Mouse (Mus musculus): ENCODE measurements at regions not wholly inside any gene's neighbourhood (a gene's known extent, or its start where the extent isn't known, plus 50 kb on each side); places are given as distances from the start of the nearest gene placed in this dataset.

DNA sequence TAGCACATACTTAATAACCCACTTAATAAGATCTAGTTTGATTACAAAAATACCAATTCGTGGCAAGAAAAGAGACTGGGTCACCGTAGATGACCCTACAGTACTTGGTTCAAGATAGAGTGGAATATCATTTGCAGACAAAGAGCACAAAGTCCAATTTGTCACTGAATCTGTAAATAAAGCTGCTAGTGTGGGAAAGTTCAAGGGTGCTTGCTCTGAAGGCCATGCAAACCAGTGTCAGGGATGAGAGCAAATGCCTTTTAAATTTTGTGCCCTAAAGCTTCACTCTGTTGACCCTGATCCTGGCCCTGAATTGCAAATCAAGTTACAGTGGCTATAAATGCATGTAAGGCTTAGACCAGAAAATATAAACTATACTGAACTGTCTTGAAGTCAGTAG lies 113.1 kb downstream of the Cd55b start:
- H3K4me1 ChIP-seq, result no peaks in the 10 kb centered on the region
- no peaks in the 10 kb centered on the region for H3K27me3 ChIP-seq
- no peak for ATAC-seq (replicated peaks)
- H3K4me2 ChIP-seq (replicated peaks), result no peak overlapping the region
- no peaks in the 10 kb centered on the region for H3K9me3 ChIP-seq
- H3K27ac ChIP-seq (replicated peaks), result no peak overlapping the region
- WGBS, result 69% methylated on average over 2 of the region's 2 CpGs
- H3K9ac ChIP-seq (replicated peaks), result no peak overlapping the region
- H3K36me3 ChIP-seq, result no peaks in the 10 kb centered on the region
- H3K4me3 ChIP-seq, result no peak overlapping the region

GRCm38 (mm10) chr1:130301828-130302386 lies 120.9 kb downstream of the Cd55b start:
- H3K4me3 ChIP-seq, result no peak overlapping the region
- H3K9me3 ChIP-seq, result no peaks in the 10 kb centered on the region
- H3K4me1 ChIP-seq, result peaks cover 17% of the 10 kb centered on the region
- no peak overlapping the region for H3K9ac ChIP-seq (replicated peaks)
- H3K36me3 ChIP-seq, result no peaks in the 10 kb centered on the region
- no peak overlapping the region for H3K27ac ChIP-seq (replicated peaks)
- WGBS, result 22% methylated on average over 11 of the region's 11 CpGs
- no peaks in the 10 kb centered on the region for H3K27me3 ChIP-seq
- H3K4me2 ChIP-seq (replicated peaks), result peak overlapping the region; percentile 23; the same call in 1 of the 2 replicates
- ATAC-seq (replicated peaks), result peak; percentile 76

DNA sequence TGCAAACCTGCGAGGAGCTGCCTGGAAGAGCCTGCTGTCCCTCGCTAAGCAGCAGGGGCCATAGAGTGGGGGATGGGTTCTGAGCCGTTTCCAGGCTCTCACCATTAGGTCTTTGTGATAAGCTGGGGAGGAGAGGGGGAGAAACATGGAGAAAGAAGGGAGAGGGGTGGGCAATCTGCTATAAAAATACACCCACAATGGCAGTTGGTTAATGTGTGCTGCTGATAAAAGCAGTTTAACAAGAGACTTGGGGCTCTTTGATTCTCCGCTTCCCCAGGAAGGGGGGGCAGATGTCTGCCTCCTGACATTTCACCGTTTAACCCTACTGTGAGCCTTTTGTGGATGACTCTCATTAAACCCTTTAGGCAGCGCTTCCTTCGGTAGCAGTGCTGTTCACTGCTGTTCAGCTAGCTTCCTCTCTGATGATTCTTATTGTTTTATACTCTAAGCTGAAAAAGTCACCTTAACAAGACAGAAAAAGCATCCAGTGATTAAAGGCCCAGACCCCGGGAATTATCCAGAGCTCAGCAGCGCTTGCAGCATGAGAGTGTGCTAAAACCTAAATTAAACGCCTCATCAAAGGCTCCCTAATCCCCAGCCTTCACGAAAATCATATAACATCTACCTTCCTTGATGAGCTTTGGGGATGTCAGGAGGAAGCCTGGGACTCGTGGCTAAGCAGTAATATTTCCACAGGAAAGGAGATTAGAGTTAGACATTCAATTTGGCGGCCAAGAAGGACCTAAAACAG lies 122.6 kb downstream of the Cd55b start:
- H3K4me1 ChIP-seq, result peaks cover 17% of the 10 kb centered on the region
- H3K27ac ChIP-seq (replicated peaks), result peak overlapping the region; percentile 35; the same call in 1 of the 2 replicates
- H3K4me2 ChIP-seq (replicated peaks), result peak overlapping the region; percentile 42
- H3K27me3 ChIP-seq, result no peaks in the 10 kb centered on the region
- WGBS, result 4% methylated on average over 13 of the region's 13 CpGs
- H3K9ac ChIP-seq (replicated peaks), result peak overlapping the region; percentile 24; the same call in 1 of the 2 replicates
- no peaks in the 10 kb centered on the region for H3K36me3 ChIP-seq
- H3K9me3 ChIP-seq, result no peaks in the 10 kb centered on the region
- H3K4me3 ChIP-seq, result peak overlapping the region; percentile 23
- peak; percentile 89 for ATAC-seq (replicated peaks)

- WGBS, result 11% methylated on average over 4 of the region's 4 CpGs
- Histone ChIP-seq H3K9ac (replicated peaks) (0 out of 2 replicates have a peak overlapping the region, but pooled peaks have one; percentile 24), H3K27ac (replicated peaks) (no peak overlapping the region), H3K36me3 (no peaks in the 10 kb centered on the region), H3K4me3 (no peak overlapping the region), H3K9me3 (no peaks in the 10 kb centered on the region), H3K4me2 (replicated peaks) (peak overlapping the region; percentile 42), H3K4me1 (peaks cover 17% of the 10 kb centered on the region), H3K27me3 (no peaks in the 10 kb centered on the region)
- ATAC-seq (replicated peaks), result no peak
Measured at GRCm38 (mm10) chr1:130299641-130300040, 123.2 kb downstream of the Cd55b start.

GRCm38 (mm10) chr1:130299069-130299468 lies 123.7 kb downstream of the Cd55b start:
- Histone ChIP-seq H3K4me2 (replicated peaks) (no peak overlapping the region), H3K9me3 (no peaks in the 10 kb centered on the region), H3K27me3 (no peaks in the 10 kb centered on the region), H3K36me3 (no peaks in the 10 kb centered on the region), H3K4me1 (peaks cover 17% of the 10 kb centered on the region), H3K27ac (replicated peaks) (no peak overlapping the region), H3K4me3 (no peak overlapping the region), H3K9ac (replicated peaks) (no peak overlapping the region)
- no peak for ATAC-seq (replicated peaks)
- WGBS, result 57% methylated on average over 3 of the region's 3 CpGs

DNA sequence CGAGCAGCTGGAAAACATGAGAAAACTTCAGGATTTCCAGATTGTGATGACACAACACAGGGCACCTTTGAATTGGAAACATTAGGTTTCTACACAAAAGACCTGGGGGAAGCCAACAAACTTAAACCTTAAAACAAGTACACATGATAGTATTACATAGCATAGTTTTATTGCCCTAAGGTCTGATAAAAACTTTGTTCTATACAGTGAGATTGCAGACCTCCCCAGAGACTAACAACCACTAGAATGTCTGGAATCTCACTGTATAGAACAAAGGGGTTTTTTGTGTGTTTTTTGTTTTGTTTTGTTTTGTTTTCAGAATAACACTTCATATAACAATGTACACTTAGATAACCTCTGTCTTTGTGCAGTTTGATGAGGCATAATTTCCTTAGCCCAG lies 124.2 kb downstream of the Cd55b start:
- no peak overlapping the region for H3K9ac ChIP-seq (replicated peaks)
- H3K4me2 ChIP-seq (replicated peaks), result no peak overlapping the region
- H3K36me3 ChIP-seq, result no peaks in the 10 kb centered on the region
- H3K9me3 ChIP-seq, result no peaks in the 10 kb centered on the region
- no peaks in the 10 kb centered on the region for H3K27me3 ChIP-seq
- no peak for ATAC-seq (replicated peaks)
- H3K4me1 ChIP-seq, result peaks cover 17% of the 10 kb centered on the region
- no peak overlapping the region for H3K27ac ChIP-seq (replicated peaks)
- WGBS, result 91% methylated on average over 1 of the region's 1 CpGs
- no peak overlapping the region for H3K4me3 ChIP-seq

DNA sequence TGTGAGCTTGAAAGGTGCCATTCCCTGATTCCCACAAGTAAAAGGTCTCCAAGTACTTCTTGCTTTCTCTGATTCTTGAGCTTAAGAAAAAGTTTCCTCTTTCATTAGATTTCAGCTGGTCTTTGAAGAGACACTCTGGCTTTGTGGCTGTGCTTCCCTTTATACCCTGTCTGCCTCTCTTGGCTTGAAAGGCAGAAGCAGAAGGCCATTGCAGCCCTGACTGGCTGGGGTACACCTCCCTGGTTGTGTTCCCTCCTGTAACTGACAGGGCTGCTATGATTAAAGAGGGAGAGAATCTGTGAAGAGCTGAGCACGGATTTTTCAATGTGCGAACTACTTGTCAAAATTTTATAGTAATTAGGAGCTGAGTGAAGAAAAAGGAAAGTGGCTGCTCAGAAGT lies 125.3 kb downstream of the Cd55b start:
- H3K4me1 ChIP-seq, result peaks cover 17% of the 10 kb centered on the region
- ATAC-seq (replicated peaks), result no peak

DNA sequence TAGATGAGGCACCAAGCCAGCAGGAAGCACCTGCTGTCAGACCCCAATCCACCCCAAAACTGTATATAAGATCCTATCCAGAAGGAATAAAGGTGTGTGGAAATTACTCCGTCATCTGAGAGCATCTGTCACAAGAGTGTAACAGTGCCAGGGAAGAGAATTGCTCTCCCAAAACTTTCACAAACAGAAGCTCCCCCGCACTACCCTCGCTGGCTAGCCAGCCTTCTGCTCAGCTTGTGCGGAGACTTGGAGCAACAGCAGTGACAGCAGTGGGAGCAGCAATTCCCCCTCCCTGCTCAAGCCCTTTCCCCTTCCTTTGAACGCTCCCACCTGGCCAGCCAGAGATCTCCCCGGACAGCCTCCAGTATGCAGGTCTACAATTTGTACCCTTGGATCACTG lies 136.9 kb downstream of the Cd55b start:
- no peaks in the 10 kb centered on the region for H3K27me3 ChIP-seq
- no peak overlapping the region for H3K4me3 ChIP-seq
- H3K4me2 ChIP-seq (replicated peaks), result no peak overlapping the region
- H3K4me1 ChIP-seq, result no peaks in the 10 kb centered on the region
- no peak overlapping the region for H3K27ac ChIP-seq (replicated peaks)
- H3K36me3 ChIP-seq, result no peaks in the 10 kb centered on the region
- H3K9me3 ChIP-seq, result no peaks in the 10 kb centered on the region
- H3K9ac ChIP-seq (replicated peaks), result no peak overlapping the region
- no peak for ATAC-seq (replicated peaks)
- WGBS, result 79% methylated on average over 6 of the region's 6 CpGs

More for the DNA sequence above, 125.3 kb downstream of the Cd55b start:
- Histone ChIP-seq H3K9ac (replicated peaks) (no peak overlapping the region), H3K36me3 (no peaks in the 10 kb centered on the region), H3K27me3 (no peaks in the 10 kb centered on the region), H3K4me3 (no peak overlapping the region), H3K9me3 (no peaks in the 10 kb centered on the region), H3K27ac (replicated peaks) (no peak overlapping the region), H3K4me2 (replicated peaks) (no peak overlapping the region)
- WGBS, result 29% methylated on average over 2 of the region's 2 CpGs

DNA sequence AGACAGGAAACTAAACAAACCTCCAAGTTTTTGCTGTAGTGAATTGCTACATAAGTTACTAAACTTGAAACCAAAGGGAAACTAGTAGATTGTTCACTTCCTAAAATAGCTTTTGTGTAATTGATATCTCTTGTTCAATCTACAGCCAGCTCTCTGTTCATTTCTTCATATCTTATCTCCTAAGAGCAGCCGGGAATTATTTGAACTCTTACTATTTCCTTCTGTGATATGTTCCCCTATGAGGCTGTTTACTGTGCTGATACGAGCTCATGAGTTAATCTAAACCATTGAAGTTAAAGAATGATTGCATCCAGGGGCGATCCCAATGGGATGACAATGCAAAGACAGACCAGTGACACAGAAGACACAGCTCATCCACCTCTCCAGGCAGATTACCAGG lies 140.7 kb downstream of the Cd55b start:
- WGBS, result 81% methylated on average over 3 of the region's 3 CpGs
- Histone ChIP-seq H3K9me3 (no peaks in the 10 kb centered on the region), H3K27ac (replicated peaks) (no peak overlapping the region), H3K4me3 (no peak overlapping the region), H3K36me3 (no peaks in the 10 kb centered on the region), H3K27me3 (no peaks in the 10 kb centered on the region), H3K4me2 (replicated peaks) (no peak overlapping the region), H3K4me1 (no peaks in the 10 kb centered on the region), H3K9ac (replicated peaks) (no peak overlapping the region)
- no peak for ATAC-seq (replicated peaks)

DNA sequence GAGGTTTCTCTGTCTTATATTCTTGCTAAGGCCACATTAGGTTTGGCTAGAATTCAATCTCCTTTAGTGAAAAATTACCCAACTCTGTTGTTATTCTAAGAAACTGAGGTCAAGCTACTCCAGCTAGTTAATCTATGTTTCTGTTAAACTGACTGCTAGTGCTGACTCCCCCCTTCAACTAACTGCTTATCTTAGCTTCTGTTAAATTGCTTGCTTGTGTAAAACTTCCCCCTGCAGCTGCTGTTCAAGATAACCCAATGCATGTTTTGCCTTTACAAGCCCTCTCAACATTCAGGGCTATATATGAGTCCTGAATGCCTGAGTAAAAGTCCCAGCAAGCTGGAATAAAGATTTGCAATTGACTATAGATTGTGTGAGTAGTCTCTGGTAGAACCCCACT lies 143.6 kb downstream of the Cd55b start:
- Histone ChIP-seq H3K4me1 (no peaks in the 10 kb centered on the region), H3K27ac (replicated peaks) (no peak overlapping the region), H3K4me3 (no peak overlapping the region), H3K9me3 (no peaks in the 10 kb centered on the region), H3K9ac (replicated peaks) (no peak overlapping the region), H3K4me2 (replicated peaks) (no peak overlapping the region), H3K27me3 (no peaks in the 10 kb centered on the region), H3K36me3 (no peaks in the 10 kb centered on the region)
- no peak for ATAC-seq (replicated peaks)

GRCm38 (mm10) chr1:130278000-130278536 lies 144.7 kb downstream of the Cd55b start:
- no peak overlapping the region for H3K4me2 ChIP-seq (replicated peaks)
- H3K27ac ChIP-seq (replicated peaks), result no peak overlapping the region
- no peaks in the 10 kb centered on the region for H3K36me3 ChIP-seq
- no peak for ATAC-seq (replicated peaks)
- H3K4me3 ChIP-seq, result no peak overlapping the region
- H3K4me1 ChIP-seq, result no peaks in the 10 kb centered on the region
- no peaks in the 10 kb centered on the region for H3K9me3 ChIP-seq
- H3K9ac ChIP-seq (replicated peaks), result no peak overlapping the region
- no peaks in the 10 kb centered on the region for H3K27me3 ChIP-seq

DNA sequence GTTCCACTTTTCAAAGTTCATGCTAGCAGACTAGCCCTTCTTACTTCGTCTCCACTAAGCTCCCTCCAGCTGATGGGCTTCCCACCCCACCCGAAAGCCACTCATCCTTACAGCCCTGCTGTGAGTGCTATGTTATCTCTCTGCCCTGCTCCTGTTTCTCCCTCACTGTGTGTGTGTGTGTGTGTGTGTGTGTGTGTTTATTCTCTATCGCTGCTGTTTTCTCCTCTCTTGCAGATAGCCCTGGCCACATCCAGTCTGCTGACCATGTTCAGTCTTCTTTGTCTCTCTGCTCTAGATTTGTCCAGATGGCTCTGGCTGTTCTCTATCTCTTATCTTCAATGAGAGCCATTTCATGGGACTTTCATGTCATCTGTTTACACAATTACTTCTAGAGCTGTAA lies 145.9 kb downstream of the Cd55b start:
- H3K9ac ChIP-seq (replicated peaks), result no peak overlapping the region
- no peaks in the 10 kb centered on the region for H3K36me3 ChIP-seq
- no peak overlapping the region for H3K27ac ChIP-seq (replicated peaks)
- ATAC-seq (replicated peaks), result no peak
- H3K4me1 ChIP-seq, result no peaks in the 10 kb centered on the region
- 89% methylated on average over 3 of the region's 3 CpGs for WGBS
- H3K27me3 ChIP-seq, result no peaks in the 10 kb centered on the region
- no peak overlapping the region for H3K4me3 ChIP-seq
- H3K9me3 ChIP-seq, result no peaks in the 10 kb centered on the region
- no peak overlapping the region for H3K4me2 ChIP-seq (replicated peaks)
